Mouse (Mus musculus) stomach, postnatal 0 days (tissue): ENCODE data around the gene Btk. TPM values are rescaled to one million over a fixed set of nuclear protein-coding genes. Genes with fewer than 3 reads are reported as not detected.

Experiments used
- ATAC-seq: fragments of 200-750 bp; cut with Nextera tagmentation; 2 replicates; pipeline ENCODE4 v1.8.0; 2017; ENCODE audit not compliant: low FRiP score, low TSS enrichment
- DNase-seq: peaks from one replicate; pipeline ENCODE4 v3.0.0-alpha.2; 2016; ENCODE audit warnings: low spot score
- H3K27ac ChIP-seq: fragments of 300-500 bp; sonication (generic); replicated peaks from 2 replicates; pipeline ENCODE4 v1.5.1; 2014; ENCODE audit warnings: mild to moderate bottlenecking, control low read depth
- H3K27me3 ChIP-seq: fragments of 300-500 bp; sonication (generic); 2 replicates; pipeline ENCODE4 v1.6.1; 2014; ENCODE audit warnings: low read length; ENCODE audit not compliant: control insufficient read depth, insufficient read depth
- H3K36me3 ChIP-seq: fragments of 300-500 bp; sonication (generic); 2 replicates; pipeline ENCODE4 v1.6.1; 2014; ENCODE audit warnings: low read length, mixed read lengths; ENCODE audit not compliant: control insufficient read depth, insufficient read depth
- H3K4me1 ChIP-seq: fragments of 300-500 bp; sonication (generic); replicated peaks from 2 replicates; pipeline ENCODE4 v1.6.1; 2014; ENCODE audit warnings: antibody characterized with exemption; ENCODE audit not compliant: control insufficient read depth, insufficient read depth
- H3K4me2 ChIP-seq: fragments of 300-500 bp; sonication (generic); replicated peaks from 2 replicates; pipeline ENCODE4 v1.6.1; 2014; ENCODE audit warnings: low read depth, mild to moderate bottlenecking, control low read depth, moderate library complexity
- H3K4me3 ChIP-seq: fragments of 300-500 bp; sonication (generic); 2 replicates; pipeline ENCODE4 v1.5.1; 2014; ENCODE audit warnings: low read depth, low read length, control low read depth
- H3K9ac ChIP-seq: fragments of 300-500 bp; sonication (generic); 2 replicates; pipeline ENCODE4 v1.6.1; 2014; ENCODE audit warnings: mild to moderate bottlenecking, low read length, control low read depth, mixed read lengths
- H3K9me3 ChIP-seq: fragments of 300-500 bp; sonication (generic); 2 replicates; pipeline ENCODE4 v1.6.1; 2016; ENCODE audit warnings: low read length; ENCODE audit not compliant: control insufficient read depth
- CTCF ChIP-seq: IDR thresholded peaks from 2 replicates; pipeline ENCODE4 v1.5.1; 2016; ENCODE audit warnings: antibody characterized with exemption, low read depth, mild to moderate bottlenecking, moderate library complexity
- EP300 ChIP-seq: optimal IDR thresholded peaks from 2 replicates; pipeline ENCODE3; 2016; ENCODE audit warnings: antibody characterized with exemption
- WGBS: fragments of 180-500 bp; shearing (Covaris S2); extraction: QIAGEN DNeasy Blood & Tissue Kit; methylation state at CpG from one replicate; pipeline ENCODE4 v1.1.7; 2014; 5-methylcytosine and 5-hydroxymethylcytosine counted together
- polyA plus RNA-seq: library from polyadenylated mRNA; unstranded; fragments of >200 nt; fragmentation: Nextera tagmentation; extraction: Ambion mirVana; gene quantifications from 2 replicates; pipeline ENCODE4 v1.2.1, GENCODE M21; 2015

Btk gene
- polyA plus RNA-seq, 1 experiment from 2014 or later = 0.72 TPM

- 15% methylated on average over 33 of the region's 33 CpGs for WGBS
- Histone ChIP-seq H3K9me3 (no peaks in the 10 kb centered on the region), H3K9ac (peak within 1 kb of the TSS; percentile 67), H3K4me2 (peak within 1 kb of the TSS; percentile 51), H3K36me3 (no peaks in the 10 kb centered on the region), H3K4me1 (no peaks in the 10 kb centered on the region), H3K27ac (peak within 1 kb of the TSS; percentile 92), H3K27me3 (no peaks in the 10 kb centered on the region), H3K4me3 (peak within 1 kb of the TSS; percentile 47)
- ATAC-seq (peak; percentile 99), DNase-seq (peak; percentile 87)
- no peak for TF ChIP-seq EP300
- TF ChIP-seq CTCF = no peak
Observed at GRCm38 (mm10) chrX:134600659-134601379, 17.4 kb upstream of the Btk start, which contains the start of the genes Gla and Hnrnph2. Gla (minus strand) TSS chrX:134601125. Hnrnph2 (plus strand) TSS chrX:134601179.

- peak overlapping the region; percentile 43 for H3K4me3 ChIP-seq
- peak overlapping the region; percentile 83 for H3K27ac ChIP-seq
- peak overlapping the region; percentile 51 for H3K4me2 ChIP-seq
- ATAC-seq = no peak
- peak overlapping the region; percentile 31; the same call in 1 of the 2 replicates for H3K9ac ChIP-seq
- WGBS = 18% methylated on average over 10 of the region's 10 CpGs
- no peak for TF ChIP-seq CTCF
- no peak for TF ChIP-seq EP300
- no peaks in the 10 kb centered on the region for H3K27me3 ChIP-seq
- no peaks in the 10 kb centered on the region for H3K36me3 ChIP-seq
- DNase-seq = no peak
- H3K9me3 ChIP-seq = no peaks in the 10 kb centered on the region
- no peaks in the 10 kb centered on the region for H3K4me1 ChIP-seq
Observed at GRCm38 (mm10) chrX:134599922-134600565, 16.7 kb upstream of the Btk start.

GRCm38 (mm10) chrX:134589836-134590235 lies 6.5 kb upstream of the Btk start:
- DNase-seq = no peak

GRCm38 (mm10) chrX:134588997-134589396 lies 5.6 kb upstream of the Btk start:
- ATAC-seq = no peak
- H3K4me3 ChIP-seq = no peak overlapping the region
- H3K27ac ChIP-seq = no peak overlapping the region
- H3K9me3 ChIP-seq = no peaks in the 10 kb centered on the region
- TF ChIP-seq CTCF = no peak
- TF ChIP-seq EP300 = no peak
- no peak for DNase-seq
- H3K9ac ChIP-seq = no peak overlapping the region
- H3K4me1 ChIP-seq = no peaks in the 10 kb centered on the region
- H3K4me2 ChIP-seq = no peak overlapping the region
- WGBS = 81% methylated on average over 3 of the region's 3 CpGs
- H3K27me3 ChIP-seq = no peaks in the 10 kb centered on the region
- H3K36me3 ChIP-seq = no peaks in the 10 kb centered on the region

More at GRCm38 (mm10) chrX:134589836-134590235, 6.5 kb upstream of the Btk start:
- no peaks in the 10 kb centered on the region for H3K9me3 ChIP-seq
- no peaks in the 10 kb centered on the region for H3K27me3 ChIP-seq
- H3K9ac ChIP-seq = no peak overlapping the region
- no peak for ATAC-seq
- H3K4me2 ChIP-seq = no peak overlapping the region
- H3K4me1 ChIP-seq = no peaks in the 10 kb centered on the region
- WGBS = 43% methylated on average over 5 of the region's 5 CpGs
- no peak for TF ChIP-seq CTCF
- TF ChIP-seq EP300 = no peak
- H3K4me3 ChIP-seq = no peak overlapping the region
- no peak overlapping the region for H3K27ac ChIP-seq
- no peaks in the 10 kb centered on the region for H3K36me3 ChIP-seq

- Histone ChIP-seq H3K4me2 (no peak overlapping the region), H3K4me1 (no peaks in the 10 kb centered on the region), H3K9ac (no peak overlapping the region), H3K27ac (no peak overlapping the region), H3K27me3 (no peaks in the 10 kb centered on the region), H3K9me3 (no peaks in the 10 kb centered on the region), H3K36me3 (no peaks in the 10 kb centered on the region), H3K4me3 (no peak overlapping the region)
- ATAC-seq (no peak), DNase-seq (no peak)
- 80% methylated on average over 4 of the region's 4 CpGs for WGBS
- TF ChIP-seq EP300 = no peak
- no peak for TF ChIP-seq CTCF
Observed at GRCm38 (mm10) chrX:134588261-134588660, 4.9 kb upstream of the Btk start.

- peak overlapping the region; percentile 85; the same call in 1 of the 2 replicates for H3K27ac ChIP-seq
- WGBS = 37% methylated on average over 8 of the region's 8 CpGs
Observed at GRCm38 (mm10) chrX:134586447-134586846, 3.1 kb upstream of the Btk start.

More at GRCm38 (mm10) chrX:134586447-134586846, 3.1 kb upstream of the Btk start:
- TF ChIP-seq CTCF = no peak
- TF ChIP-seq EP300 = no peak
- H3K4me1 ChIP-seq = no peaks in the 10 kb centered on the region
- ATAC-seq (no peak), DNase-seq (no peak)
- H3K4me2 ChIP-seq = peak overlapping the region; percentile 52
- no peaks in the 10 kb centered on the region for H3K36me3 ChIP-seq
- H3K4me3 ChIP-seq = peak overlapping the region; percentile 43
- peak overlapping the region; percentile 61 for H3K9ac ChIP-seq
- no peaks in the 10 kb centered on the region for H3K27me3 ChIP-seq
- H3K9me3 ChIP-seq = no peaks in the 10 kb centered on the region
